Mouse (Mus musculus) kidney, embryonic 16.5 days (tissue): Measurements from ENCODE around the gene Ms4a10. TPM values are rescaled to one million over a fixed set of nuclear protein-coding genes. Genes with fewer than 3 reads are reported as not detected.

Source experiments
- ATAC-seq: fragments of 200-750 bp; cut with Nextera tagmentation; 2 replicates; pipeline ENCODE4 v1.8.0; 2017; ENCODE audit warnings: moderate TSS enrichment; ENCODE audit not compliant: low FRiP score, low TSS enrichment
- H3K27ac ChIP-seq: fragments of 300-500 bp; sonication (generic); 2 replicates; pipeline ENCODE4 v1.5.1; 2014; ENCODE audit warnings: low read length
- H3K27me3 ChIP-seq: fragments of 300-500 bp; sonication (generic); 2 replicates; pipeline ENCODE4 v1.6.1; 2014; ENCODE audit warnings: low read length, control low read depth, mixed read lengths; ENCODE audit not compliant: insufficient read depth
- H3K36me3 ChIP-seq: fragments of 300-500 bp; sonication (generic); 2 replicates; pipeline ENCODE4 v1.6.1; 2014; ENCODE audit warnings: low read length, control low read depth, mixed read lengths; ENCODE audit not compliant: insufficient read depth
- H3K4me1 ChIP-seq: fragments of 300-500 bp; sonication (generic); 2 replicates; pipeline ENCODE4 v1.6.1; 2014; ENCODE audit warnings: low read length, control low read depth, mixed read lengths; ENCODE audit not compliant: insufficient read depth
- H3K4me2 ChIP-seq: fragments of 300-500 bp; sonication (generic); replicated peaks from 2 replicates; pipeline ENCODE4 v1.6.1; 2014; ENCODE audit warnings: low read depth, low read length
- H3K4me3 ChIP-seq: fragments of 300-500 bp; sonication (generic); 2 replicates; pipeline ENCODE4 v1.5.1; 2014; ENCODE audit warnings: mild to moderate bottlenecking, low read length
- H3K9ac ChIP-seq: fragments of 300-500 bp; sonication (generic); replicated peaks from 2 replicates; pipeline ENCODE4 v1.6.1; 2014; ENCODE audit warnings: low read length
- H3K9me3 ChIP-seq: fragments of 300-500 bp; sonication (generic); 2 replicates; pipeline ENCODE4 v1.6.1; 2016; ENCODE audit warnings: low read length, control low read depth
- WGBS: fragments of 180-500 bp; shearing (Covaris S2); extraction: QIAGEN DNeasy Blood & Tissue Kit; methylation state at CpG from one replicate; pipeline ENCODE4 v1.1.7; 2014; 5-methylcytosine and 5-hydroxymethylcytosine counted together
- polyA plus RNA-seq: library from polyadenylated mRNA; unstranded; fragments of >200 nt; fragmentation: Nextera tagmentation; extraction: Ambion mirVana; gene quantifications from 2 replicates; pipeline ENCODE4 v1.2.1, GENCODE M21; 2015

Ms4a10 gene
- polyA plus RNA-seq, 1 experiment from 2014 or later = not detected

- H3K4me2 ChIP-seq = no peak overlapping the region
- H3K27me3 ChIP-seq = no peaks in the 10 kb centered on the region
- H3K36me3 ChIP-seq = no peaks in the 10 kb centered on the region
- 86% methylated on average over 7 of the region's 7 CpGs for WGBS
- no peak overlapping the region for H3K27ac ChIP-seq
- no peak for ATAC-seq
- no peak overlapping the region for H3K9ac ChIP-seq
- H3K9me3 ChIP-seq = peaks cover 6% of the 10 kb centered on the region; the same call in 1 of the 2 replicates
- no peak overlapping the region for H3K4me3 ChIP-seq
- peaks cover 1% of the 10 kb centered on the region for H3K4me1 ChIP-seq
These were observed 5.9 kb downstream of the Ms4a10 start for GRCm38 (mm10) chr19:10968578-10968977.

- Histone ChIP-seq H3K36me3 (no peaks in the 10 kb centered on the region), H3K27me3 (no peaks in the 10 kb centered on the region), H3K9me3 (0 out of 2 replicates have a peak, but pooled peaks cover 1% of the 10 kb centered on the region), H3K4me2 (no peak overlapping the region), H3K4me3 (no peak overlapping the region), H3K27ac (no peak overlapping the region), H3K4me1 (no peaks in the 10 kb centered on the region), H3K9ac (no peak overlapping the region)
- no peak for ATAC-seq
- 89% methylated on average over 7 of the region's 7 CpGs for WGBS
These were observed 8.7 kb downstream of the Ms4a10 start for GRCm38 (mm10) chr19:10965721-10966120.

GRCm38 (mm10) chr19:10959978-10960346 is 14.5 kb downstream of the Ms4a10 start:
- WGBS = 50% methylated on average over 12 of the region's 12 CpGs
- ATAC-seq = no peak
- Histone ChIP-seq H3K27ac (no peak overlapping the region), H3K4me2 (no peak overlapping the region), H3K4me1 (no peaks in the 10 kb centered on the region), H3K36me3 (no peaks in the 10 kb centered on the region), H3K9me3 (no peaks in the 10 kb centered on the region), H3K27me3 (peaks cover 8% of the 10 kb centered on the region; the same call in 1 of the 2 replicates), H3K4me3 (no peak overlapping the region), H3K9ac (no peak overlapping the region)

- H3K4me1 ChIP-seq = no peaks in the 10 kb centered on the region
- 37% methylated on average over 11 of the region's 11 CpGs for WGBS
- no peak overlapping the region for H3K9ac ChIP-seq
- ATAC-seq = peak; percentile 61
- H3K4me3 ChIP-seq = no peak overlapping the region
- H3K27me3 ChIP-seq = peaks cover 8% of the 10 kb centered on the region; the same call in 1 of the 2 replicates
- no peaks in the 10 kb centered on the region for H3K36me3 ChIP-seq
- H3K4me2 ChIP-seq = no peak overlapping the region
- no peak overlapping the region for H3K27ac ChIP-seq
- H3K9me3 ChIP-seq = no peaks in the 10 kb centered on the region
These were observed 15.1 kb downstream of the Ms4a10 start for GRCm38 (mm10) chr19:10959085-10959977.

DNA sequence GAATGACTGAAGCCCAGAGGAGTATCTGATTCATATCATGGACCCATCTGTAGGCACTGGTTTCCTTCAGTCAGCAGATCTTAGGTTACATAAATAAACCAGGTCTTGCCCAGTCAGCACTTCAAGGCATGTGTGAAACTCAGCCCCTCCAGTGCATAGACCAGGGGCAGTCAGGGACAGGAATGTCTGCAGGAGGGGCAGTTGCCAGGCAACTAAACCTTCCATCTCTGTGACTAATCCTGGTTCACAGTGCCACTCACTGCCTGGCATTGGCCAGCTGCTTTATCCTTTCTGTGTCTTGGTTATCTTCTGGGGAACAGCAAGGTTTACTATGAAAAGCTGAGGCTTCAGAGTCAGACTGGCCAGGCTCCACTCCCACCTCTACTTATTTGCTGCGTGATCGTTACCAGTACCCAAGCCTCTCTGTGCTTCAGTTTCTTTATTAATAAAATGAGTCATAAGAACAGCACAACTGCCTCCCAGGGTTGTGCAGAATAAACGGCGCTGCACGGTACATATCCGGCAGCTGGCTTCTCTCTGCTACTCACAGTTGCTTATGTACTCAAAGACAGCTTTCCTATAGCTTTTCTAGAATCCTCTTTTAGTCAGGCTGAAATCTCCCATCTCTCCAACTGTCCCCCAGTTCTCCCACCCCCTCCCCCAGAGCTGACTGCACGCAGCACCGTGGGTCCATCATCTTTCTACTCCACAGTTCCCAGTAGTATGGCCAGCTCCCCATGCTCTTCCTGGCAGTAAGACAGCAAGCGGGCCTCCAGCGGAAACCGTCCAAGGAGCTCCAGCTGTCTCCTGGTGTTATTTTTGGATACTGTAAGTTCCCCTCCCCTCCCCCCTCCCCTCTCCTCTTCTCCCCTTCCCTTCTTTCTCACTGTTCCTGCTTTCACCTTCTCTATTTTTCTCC is 22.2 kb downstream of the Ms4a10 start:
- Histone ChIP-seq H3K36me3 (no peaks in the 10 kb centered on the region), H3K9ac (peak overlapping the region; percentile 18), H3K27me3 (peaks cover 8% of the 10 kb centered on the region; the same call in 1 of the 2 replicates), H3K27ac (peak overlapping the region; percentile 74), H3K9me3 (no peaks in the 10 kb centered on the region), H3K4me1 (peaks cover 22% of the 10 kb centered on the region), H3K4me2 (no peak overlapping the region), H3K4me3 (no peak overlapping the region)
- peak; percentile 40 for ATAC-seq
- WGBS = 53% methylated on average over 11 of the region's 11 CpGs

GRCm38 (mm10) chr19:10949558-10949957 is 24.9 kb downstream of the Ms4a10 start:
- Histone ChIP-seq H3K27ac (peak overlapping the region; percentile 59; the same call in 1 of the 2 replicates), H3K4me1 (peaks cover 31% of the 10 kb centered on the region), H3K9me3 (no peaks in the 10 kb centered on the region), H3K9ac (peak overlapping the region; percentile 70), H3K27me3 (no peaks in the 10 kb centered on the region), H3K36me3 (peaks cover 8% of the 10 kb centered on the region), H3K4me2 (peak overlapping the region; percentile 100), H3K4me3 (peak overlapping the region; percentile 89)
- WGBS = 33% methylated on average over 9 of the region's 9 CpGs
- ATAC-seq = no peak

GRCm38 (mm10) chr19:10949112-10949511 is 25.4 kb downstream of the Ms4a10 start, which contains the start of gene Ccdc86:
Ccdc86 (minus strand) TSS chr19:10949266.
- under 1% methylated on average over 30 of the region's 30 CpGs for WGBS
- no peaks in the 10 kb centered on the region for H3K9me3 ChIP-seq
- H3K27ac ChIP-seq = peak within 1 kb of the TSS; percentile 59; the same call in 1 of the 2 replicates
- peak within 1 kb of the TSS; percentile 87 for H3K9ac ChIP-seq
- no peaks in the 10 kb centered on the region for H3K27me3 ChIP-seq
- H3K4me1 ChIP-seq = peaks cover 31% of the 10 kb centered on the region
- H3K36me3 ChIP-seq = peaks cover 12% of the 10 kb centered on the region
- H3K4me3 ChIP-seq = peak within 1 kb of the TSS; percentile 89
- peak; percentile 97 for ATAC-seq
- H3K4me2 ChIP-seq = peak within 1 kb of the TSS; percentile 100

DNA sequence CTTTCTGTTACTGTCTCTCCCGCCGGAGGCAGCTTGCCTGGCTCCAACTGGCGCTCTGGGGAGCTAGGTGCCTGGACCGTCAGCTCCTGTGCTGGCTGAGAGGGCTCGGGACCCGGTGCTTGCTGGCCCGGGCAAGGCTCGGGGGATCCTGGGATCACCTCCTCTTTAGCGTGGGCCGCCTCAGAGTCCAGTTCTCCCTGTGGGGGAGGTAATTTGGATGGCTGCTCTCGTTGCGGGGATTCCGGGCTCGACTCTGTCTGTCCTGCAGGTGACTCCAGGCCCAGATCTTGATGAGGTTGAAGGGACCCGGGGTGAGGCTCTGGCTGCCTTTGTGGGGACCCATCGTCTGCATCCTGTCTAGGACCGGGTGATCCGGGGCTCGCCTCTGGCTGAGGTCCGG is 26.1 kb downstream of the Ms4a10 start:
- H3K4me1 ChIP-seq = peaks cover 31% of the 10 kb centered on the region
- H3K36me3 ChIP-seq = peaks cover 19% of the 10 kb centered on the region
- H3K27ac ChIP-seq = no peak overlapping the region
- peak overlapping the region; percentile 89 for H3K4me3 ChIP-seq
- H3K9ac ChIP-seq = peak overlapping the region; percentile 87
- H3K27me3 ChIP-seq = no peaks in the 10 kb centered on the region
- ATAC-seq = no peak
- WGBS = 1% methylated on average over 20 of the region's 20 CpGs
- H3K4me2 ChIP-seq = peak overlapping the region; percentile 100
- H3K9me3 ChIP-seq = no peaks in the 10 kb centered on the region

DNA sequence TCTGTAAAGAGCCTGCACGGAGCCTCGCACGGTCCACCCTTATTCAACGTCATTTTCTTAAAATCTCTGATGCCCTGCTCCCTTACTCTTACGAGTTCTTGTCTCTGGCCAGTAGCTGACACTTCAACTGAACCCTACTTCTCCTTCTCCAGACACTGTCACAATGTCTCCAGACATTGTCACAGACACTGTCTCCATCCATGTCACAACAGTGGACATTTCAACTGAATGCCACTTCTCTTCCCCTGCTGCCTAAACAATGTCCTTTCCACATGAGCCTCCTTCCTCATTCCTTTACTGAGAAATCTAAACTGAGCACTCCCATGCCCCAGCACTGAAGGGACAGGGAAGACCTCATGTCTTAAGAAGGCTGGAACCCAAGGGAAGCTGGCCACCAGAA is 27.3 kb downstream of the Ms4a10 start:
- Histone ChIP-seq H3K27me3 (no peaks in the 10 kb centered on the region), H3K27ac (no peak overlapping the region), H3K4me2 (peak overlapping the region; percentile 100), H3K36me3 (peaks cover 31% of the 10 kb centered on the region), H3K4me3 (peak overlapping the region; percentile 89), H3K9me3 (no peaks in the 10 kb centered on the region), H3K9ac (peak overlapping the region; percentile 87), H3K4me1 (peaks cover 31% of the 10 kb centered on the region)
- 84% methylated on average over 5 of the region's 5 CpGs for WGBS
- no peak for ATAC-seq
